7 mouse cellular contexts compared by ENCODE assay signal in genomic region chr2:167318981-167319380, GRCm38 (mm10). TPM values are rescaled to one million over a fixed set of nuclear protein-coding genes. Genes with fewer than 3 reads are reported as not detected.
DNase-seq lines count a peak whose midpoint lies in the region; ATAC-seq and TF ChIP-seq lines count a peak whose summit lies in the region.

No protein-coding gene starts in this region.

- H3K27ac ChIP-seq in heart, embryonic 10.5 days = peak overlapping the region; percentile 38
- H3K27ac ChIP-seq in hindbrain, postnatal 0 days = no peak overlapping the region

- no peak overlapping the region for H3K9ac ChIP-seq in hindbrain, postnatal 0 days (replicated peaks; ENCODE audit: low read length)

- no peak overlapping the region for H3K4me3 ChIP-seq in heart, embryonic 10.5 days
- no peak overlapping the region for H3K4me3 ChIP-seq in hindbrain, postnatal 0 days (ENCODE audit: low read length)

- peak; percentile 95 for ATAC-seq in megakaryocyte progenitor cell, adult 5-6 weeks (replicated peaks; ENCODE audit: poor library complexity)
- ATAC-seq in hindbrain, postnatal 0 days = no peak

- H3K4me1 ChIP-seq in heart, embryonic 10.5 days = peaks cover 74% of the 10 kb centered on the region
- peaks cover 22% of the 10 kb centered on the region for H3K4me1 ChIP-seq in hindbrain, postnatal 0 days (ENCODE audit: insufficient read depth, low read length)

- TF ChIP-seq CTCF in hindbrain, postnatal 0 days (IDR thresholded peaks at IDR 0.05; ENCODE audit: low read depth) = no peak

- H3K4me2 ChIP-seq in hindbrain, postnatal 0 days (ENCODE audit: low read depth, low read length) = no peak overlapping the region

- peak; percentile 63 to 70 for DNase-seq in adrenal gland, postnatal 36 days
- no peak for DNase-seq in heart, embryonic 10.5 days (ENCODE audit: low spot score)
- DNase-seq in kidney, postnatal 14 days = peak; percentile 69
- no peak for DNase-seq in hindbrain, postnatal 0 days (ENCODE audit: low spot score)
- DNase-seq in layer of hippocampus, postnatal 36 days = no peak
- no peak for DNase-seq in right cerebral cortex, postnatal 25 days

- no peaks in the 10 kb centered on the region for H3K36me3 ChIP-seq in heart, embryonic 10.5 days
- no peaks in the 10 kb centered on the region for H3K36me3 ChIP-seq in hindbrain, postnatal 0 days (ENCODE audit: insufficient read depth, low read length)

- no peaks in the 10 kb centered on the region for H3K9me3 ChIP-seq in heart, embryonic 10.5 days
- no peaks in the 10 kb centered on the region for H3K9me3 ChIP-seq in hindbrain, postnatal 0 days (ENCODE audit: low read length)

- 31% methylated on average over 5 of the region's 5 CpGs for WGBS in heart, embryonic 10.5 days
- 56% methylated on average over 5 of the region's 5 CpGs for WGBS in hindbrain, postnatal 0 days

- H3K27me3 ChIP-seq in heart, embryonic 10.5 days (ENCODE audit: insufficient read depth, poor library complexity, severe bottlenecking) = no peaks in the 10 kb centered on the region
- H3K27me3 ChIP-seq in hindbrain, postnatal 0 days (ENCODE audit: insufficient read depth, low read length) = no peaks in the 10 kb centered on the region

RNA-seq across cellular contexts. Expression of gene B4galt5, which starts 30.0 kb away (rescaled TPM):
- 100 to 1,000 TPM in 1 of 2 experiments, 10 to 100 TPM in 1; 93.7 to 153 TPM for total RNA-seq in adrenal gland, postnatal 36 days (2021)
- polyA plus RNA-seq in heart, embryonic 10.5 days (2016; fragmentation: Nextera tagmentation; extraction: Ambion mirVana) = 11.4 and 13.6 TPM in 2 replicates
- 14.6 and 23.7 TPM in 2 replicates for total RNA-seq in megakaryocyte progenitor cell, adult 5-6 weeks (2015)
- total RNA-seq in megakaryocyte progenitor cell, adult 5-6 weeks (2017) = 15.4 and 24.2 TPM in 2 replicates
- 60.5 and 67.5 TPM in 2 replicates for total RNA-seq in hindbrain, postnatal 0 days (2014; rRNA removed)
- 28.9 and 31.5 TPM in 2 replicates for polyA plus RNA-seq in hindbrain, postnatal 0 days (2015; fragmentation: Nextera tagmentation; extraction: Ambion mirVana)
- total RNA-seq in layer of hippocampus, postnatal 36 days (2021) = 10 to 100 TPM; 44.2 to 49.7 TPM

Comparison
In these comparisons a context has a peak if more than half of its experiments do, and no peak if none do; other contexts are left out.
1. DNase-seq: peak in adrenal gland, postnatal 36 days (2 of 2) and kidney, postnatal 14 days (single experiment); none in heart, embryonic 10.5 days (single experiment), hindbrain, postnatal 0 days (single experiment), layer of hippocampus, postnatal 36 days (0 of 2) and right cerebral cortex, postnatal 25 days (single experiment).